Mouse (Mus musculus) myocyte (in vitro differentiated cells): Measurements from ENCODE around the gene Lpar1.

ENCODE experiments used
- CEBPB ChIP-seq: IDR thresholded peaks from 2 replicates; pipeline ENCODE4 v1.6.1; 2011; ENCODE audit warnings: mild to moderate bottlenecking, moderate library complexity; ENCODE audit not compliant: poor library complexity, insufficient read depth, severe bottlenecking
- E2F4 ChIP-seq: IDR thresholded peaks from one replicate; pipeline ENCODE4 v1.6.1; 2011; ENCODE audit warnings: mild to moderate bottlenecking, control low read depth, moderate library complexity; ENCODE audit not compliant: insufficient read depth
- MAX ChIP-seq: IDR thresholded peaks from one replicate; pipeline ENCODE4 v1.6.1; 2011; ENCODE audit warnings: low read depth, mild to moderate bottlenecking, control low read depth
- MYOD1 ChIP-seq, 3 experiments: IDR thresholded peaks; one replicate each; pipeline ENCODE4 v1.6.1; 2011; ENCODE audit warnings: control low read depth in 2 of 3, low read depth in 2 of 3, mild to moderate bottlenecking in 2 of 3, moderate library complexity in 1 of 3; ENCODE audit not compliant: insufficient read length in 2 of 3, control insufficient read depth in 1 of 3
- MYOG ChIP-seq, 3 experiments: IDR thresholded peaks; one replicate each; pipeline ENCODE4 v1.6.1; 2011; ENCODE audit warnings: control low read depth in 2 of 3, low read depth in 2 of 3, mild to moderate bottlenecking in 2 of 3; ENCODE audit not compliant: insufficient read length in 2 of 3, control insufficient read depth in 1 of 3, insufficient read depth in 1 of 3
- POLR2A ChIP-seq: IDR thresholded peaks from one replicate; pipeline ENCODE4 v1.6.1; 2011; ENCODE audit warnings: low read depth, mild to moderate bottlenecking, control low read depth, moderate library complexity; ENCODE audit not compliant: insufficient read length
- POLR2AphosphoS2 ChIP-seq: IDR thresholded peaks from one replicate; pipeline ENCODE4 v1.6.1; 2011; ENCODE audit warnings: low read depth, control low read depth; ENCODE audit not compliant: insufficient read length
- REST ChIP-seq: IDR thresholded peaks from one replicate; pipeline ENCODE4 v1.6.1; 2011; ENCODE audit warnings: mild to moderate bottlenecking, control low read depth, moderate library complexity; ENCODE audit not compliant: insufficient read depth, insufficient read length
- SRF ChIP-seq: IDR thresholded peaks from one replicate; pipeline ENCODE4 v1.6.1; 2011; ENCODE audit warnings: low read depth; ENCODE audit not compliant: control insufficient read depth, insufficient read length
- TCF12 ChIP-seq: IDR thresholded peaks from one replicate; pipeline ENCODE4 v1.6.1; 2011; ENCODE audit warnings: mild to moderate bottlenecking, control low read depth; ENCODE audit not compliant: poor library complexity, insufficient read depth, severe bottlenecking
- TCF3 ChIP-seq: IDR thresholded peaks from one replicate; pipeline ENCODE4 v1.6.1; 2011; ENCODE audit warnings: low read depth, control low read depth; ENCODE audit not compliant: insufficient read length
- USF1 ChIP-seq: IDR thresholded peaks from one replicate; pipeline ENCODE4 v1.6.1; 2011; ENCODE audit warnings: low read depth, mild to moderate bottlenecking, control low read depth, moderate library complexity

GRCm38 (mm10) chr4:58554359-58554838 is 701 bp upstream of the Lpar1 start:
- TF ChIP-seq POLR2A (no peak), USF1 (no peak), MAX (no peak), POLR2AphosphoS2 (no peak), TCF3 (no peak), E2F4 (no peak), CEBPB (no peak), MYOG (IDR thresholded peaks at IDR 0.05; ENCODE audit: control insufficient read depth in 1 of 3, insufficient read depth in 1 of 3, insufficient read length in 2 of 3, low read depth in 2 of 3) (no peak), SRF (no peak), TCF12 (no peak), MYOD1 (IDR thresholded peaks at IDR 0.05; ENCODE audit: control insufficient read depth in 1 of 3, insufficient read length in 2 of 3, low read depth in 2 of 3) (no peak), REST (no peak)
